Mouse (Mus musculus) neutrophil, adult 5-6 weeks (primary cell): ENCODE data around the gene Prickle3. TPM values are rescaled to one million over a fixed set of nuclear protein-coding genes. Genes with fewer than 3 reads are reported as not detected.
"Not testable (repeated sequence)": the region's sequence is repeated elsewhere in the genome, so short reads cannot be mapped to it uniquely, and the experiment has no call there.

Experiments used
- ATAC-seq: fragments of 151-379, 151-347 bp; 2 replicates; pipeline ENCODE4 v1.8.0; 2017; ENCODE audit warnings: mild to moderate bottlenecking, moderate TSS enrichment; ENCODE audit not compliant: insufficient number of reproducible peaks, poor library complexity, low FRiP score, severe bottlenecking; ENCODE audit errors: extremely low read depth
- total RNA-seq: library from RNA; stranded (forward); fragments of 200-1000 nt; gene quantifications from 2 replicates; pipeline ENCODE4 v1.2.3, GENCODE M21; 2017

The Prickle3 gene
- total RNA-seq, 1 experiment from 2014 or later, result 37.0 TPM

- ATAC-seq, result not testable (repeated sequence)
Measured at GRCm38 (mm10) chrX:7716058-7716457, 59.0 kb downstream of the Prickle3 start.

Other genes starting within 250 kb of the Prickle3 start
- gene Foxp3, start 83.6 kb upstream of the Prickle3 start, total RNA-seq, result 0.61 and 1.5 TPM in 2 replicates
- gene Ppp1r3f, start 83.0 kb upstream of the Prickle3 start, total RNA-seq, result 2.1 and 2.6 TPM in 2 replicates
- gene Ccdc22, start 51.7 kb upstream of the Prickle3 start, total RNA-seq, result 11.5 and 17.5 TPM in 2 replicates
- gene Cacna1f, start 50.2 kb upstream of the Prickle3 start, total RNA-seq, result not detected in 2 replicates
- gene Syp, start 18.8 kb upstream of the Prickle3 start, total RNA-seq, result 0.93 and 1.8 TPM in 2 replicates
- gene Plp2, start 14.1 kb downstream of the Prickle3 start, total RNA-seq, result 137 and 138 TPM in 2 replicates
- 1.4 TPM in 1 of 2 replicates, not detected in the other for gene Magix, start 24.0 kb downstream of the Prickle3 start, total RNA-seq
- 67.2 and 69.5 TPM in 2 replicates for gene Gpkow, start 39.9 kb downstream of the Prickle3 start, total RNA-seq
- 80.8 and 86.0 TPM in 2 replicates for gene Wdr45, start 57.1 kb downstream of the Prickle3 start, total RNA-seq
- gene Gm45208, start 65.0 kb downstream of the Prickle3 start, total RNA-seq, result 3.0 TPM in 1 of 2 replicates, not detected in the other
- 4.4 and 7.1 TPM in 2 replicates for gene Praf2, start 71.2 kb downstream of the Prickle3 start, total RNA-seq
- gene Ccdc120, start 93.6 kb downstream of the Prickle3 start, total RNA-seq, result 2.7 TPM in 1 of 2 replicates, not detected in the other
- 30.7 and 40.0 TPM in 2 replicates for gene Tfe3, start 105.3 kb downstream of the Prickle3 start, total RNA-seq
- 261 and 293 TPM in 2 replicates for gene Gripap1, start 132.5 kb downstream of the Prickle3 start, total RNA-seq
- gene Kcnd1, start 165.0 kb downstream of the Prickle3 start, total RNA-seq, result 2.2 and 2.6 TPM in 2 replicates
- gene Otud5, start 184.1 kb downstream of the Prickle3 start, total RNA-seq, result 200 and 206 TPM in 2 replicates
- gene Pim2, start 221.0 kb downstream of the Prickle3 start, total RNA-seq, result 9.3 and 9.5 TPM in 2 replicates
- 23.4 and 25.0 TPM in 2 replicates for gene Slc35a2, start 226.8 kb downstream of the Prickle3 start, total RNA-seq
- gene Pqbp1, start 242.0 kb downstream of the Prickle3 start, total RNA-seq, result 190 and 213 TPM in 2 replicates
- 33.0 and 43.4 TPM in 2 replicates for gene Timm17b, start 242.1 kb downstream of the Prickle3 start, total RNA-seq